Mouse (Mus musculus) gastrocnemius, adult 8-10 months (tissue): ENCODE measurements around the gene Vapa. TPM values are rescaled to one million over a fixed set of nuclear protein-coding genes. Genes with fewer than 3 reads are reported as not detected.
A peak's percentile ranks its signal among the peaks of the same experiment; 100 is the strongest.

Source experiments
- DNase-seq, 2 experiments: peaks; one replicate each; pipeline ENCODE4 v3.0.0; 2022; ENCODE audit warnings: low spot score in 2 of 2
- total RNA-seq, 4 experiments: library from RNA; stranded (reverse); gene quantifications; 2 replicates each; pipeline ENCODE4 v1.2.4; 2022

The Vapa gene
- total RNA-seq, 4 experiments from 2014 or later: 127 to 152 (median 133) TPM

DNA sequence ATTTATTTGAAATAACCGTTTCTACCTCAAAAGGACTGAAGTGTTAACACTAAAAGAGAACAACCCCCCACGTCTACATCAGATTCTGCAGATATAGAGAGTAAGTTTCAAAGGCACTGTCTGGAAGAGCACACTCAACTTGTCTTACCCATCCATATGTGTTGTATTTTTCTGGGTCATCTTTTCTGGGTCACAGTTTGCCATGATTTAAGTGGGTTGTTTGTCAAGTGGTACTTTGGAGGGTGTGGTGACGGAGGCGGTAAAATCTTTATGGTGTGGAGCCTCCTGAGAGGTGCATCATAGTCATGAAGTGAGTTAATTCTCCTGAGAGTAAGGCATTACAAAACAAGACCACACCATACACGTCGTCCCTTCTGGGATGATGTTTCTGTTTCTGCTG lies 12.2 kb upstream of the Vapa start:
- no peak for DNase-seq

- no peak for DNase-seq
Observed at GRCm38 (mm10) chr17:65623130-65623529, 9.8 kb upstream of the Vapa start.

- DNase-seq: no peak
Observed at GRCm38 (mm10) chr17:65618431-65618830, 5.1 kb upstream of the Vapa start.

DNA sequence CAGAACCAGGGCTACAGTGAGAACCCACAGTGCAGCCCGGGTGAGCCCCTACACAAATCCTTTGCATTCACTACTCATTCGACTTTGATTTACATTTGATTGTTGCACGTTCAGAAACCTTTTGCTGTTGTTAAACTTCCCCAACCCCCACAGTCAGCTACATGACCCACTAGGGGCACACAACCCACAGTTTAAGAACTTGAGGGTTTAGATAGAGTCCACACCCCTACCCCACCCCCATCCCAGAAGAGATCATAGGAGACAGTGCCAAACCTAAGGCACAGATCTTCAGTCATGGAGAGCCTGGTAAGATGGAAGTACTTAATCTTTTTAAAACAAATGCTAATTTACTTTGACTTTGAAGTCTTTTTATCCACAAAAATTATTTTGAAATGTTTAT lies 2.3 kb upstream of the Vapa start:
- DNase-seq: no peak

DNA sequence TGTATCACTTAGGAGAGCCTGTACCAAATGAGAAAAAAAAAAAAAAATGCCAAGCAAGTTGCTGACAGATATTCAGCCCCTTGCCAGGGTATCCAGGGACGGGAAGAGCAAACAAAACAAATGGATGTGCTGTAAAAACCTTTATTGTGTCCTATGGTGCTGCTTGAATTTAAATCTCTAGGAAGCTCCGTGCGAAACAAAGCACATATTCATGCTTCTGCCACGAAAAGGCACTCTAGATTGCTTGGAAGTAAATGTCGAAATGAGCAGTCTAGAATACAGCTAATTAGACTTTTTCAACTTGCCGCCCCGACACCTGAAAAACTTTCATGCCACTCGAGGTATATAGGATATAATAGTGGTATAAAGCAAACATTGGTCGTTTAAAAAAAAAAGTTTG lies 1.1 kb upstream of the Vapa start:
- no peak for DNase-seq

- no peak for DNase-seq
Observed at GRCm38 (mm10) chr17:65613142-65613462, 253 bp downstream of the Vapa start.

DNA sequence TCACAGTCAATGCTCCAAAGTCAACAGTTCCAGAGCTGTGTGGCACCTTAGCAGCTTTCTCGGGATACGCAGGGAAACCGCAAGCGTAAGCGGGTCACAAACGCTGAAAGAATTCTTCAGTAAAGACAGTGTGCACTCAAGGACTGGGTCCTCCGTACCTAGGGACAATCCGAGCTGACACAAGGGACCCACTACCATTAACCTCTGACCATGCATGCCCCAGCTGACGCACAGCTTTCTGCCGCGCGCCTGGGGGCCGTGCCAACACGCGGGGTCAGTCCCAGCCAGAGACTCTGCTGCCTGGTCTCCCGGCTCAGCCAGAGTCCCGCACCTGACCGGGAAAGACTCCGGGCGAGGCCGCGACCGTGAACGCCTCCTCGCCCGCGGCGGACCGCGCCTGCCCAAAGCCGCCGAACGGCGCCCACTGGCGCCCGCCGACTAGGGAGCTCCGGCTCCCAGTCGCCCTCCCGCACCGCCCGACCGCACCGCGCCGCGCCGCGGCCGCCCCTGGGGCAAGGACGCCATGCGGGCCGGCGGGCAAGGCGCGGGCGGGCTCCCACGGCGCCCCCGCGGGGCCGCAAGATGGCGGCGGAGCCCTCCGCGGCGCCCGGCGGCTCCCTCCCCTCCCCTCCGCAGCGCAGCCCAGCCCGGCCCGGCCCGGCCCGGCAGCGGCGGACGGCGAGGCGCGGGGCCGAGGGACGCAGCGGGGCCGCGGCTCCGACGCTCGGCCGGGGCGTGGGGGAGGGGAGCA lies 789 bp downstream of the Vapa start:
- DNase-seq: peak; percentile 8 to 39

- DNase-seq: no peak
Observed at GRCm38 (mm10) chr17:65611721-65612120, 1.6 kb downstream of the Vapa start.

GRCm38 (mm10) chr17:65608743-65609142 lies 4.6 kb downstream of the Vapa start:
- DNase-seq: no peak

DNA sequence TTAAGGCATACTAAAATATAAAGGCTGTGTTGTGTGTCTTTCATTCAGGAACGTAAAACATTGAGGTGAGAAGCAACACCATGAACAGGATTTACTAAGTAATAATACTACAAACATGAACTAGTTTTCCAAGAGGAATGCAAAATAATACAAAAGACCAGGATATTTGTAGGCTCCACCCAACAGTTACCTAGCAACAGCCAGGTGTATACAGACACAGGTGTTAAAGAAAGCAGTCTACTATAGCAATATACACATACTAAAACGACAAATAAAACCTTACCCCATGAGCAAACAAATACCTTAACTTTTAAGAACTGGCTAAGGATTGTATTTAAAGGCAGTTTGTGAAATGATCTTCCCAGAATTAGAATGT lies 5.1 kb downstream of the Vapa start:
- DNase-seq: no peak

GRCm38 (mm10) chr17:65607574-65608311 lies 5.6 kb downstream of the Vapa start:
- no peak for DNase-seq

GRCm38 (mm10) chr17:65606014-65606413 lies 7.3 kb downstream of the Vapa start:
- DNase-seq: no peak

- no peak for DNase-seq
Observed at GRCm38 (mm10) chr17:65604892-65605291, 8.5 kb downstream of the Vapa start.

DNA sequence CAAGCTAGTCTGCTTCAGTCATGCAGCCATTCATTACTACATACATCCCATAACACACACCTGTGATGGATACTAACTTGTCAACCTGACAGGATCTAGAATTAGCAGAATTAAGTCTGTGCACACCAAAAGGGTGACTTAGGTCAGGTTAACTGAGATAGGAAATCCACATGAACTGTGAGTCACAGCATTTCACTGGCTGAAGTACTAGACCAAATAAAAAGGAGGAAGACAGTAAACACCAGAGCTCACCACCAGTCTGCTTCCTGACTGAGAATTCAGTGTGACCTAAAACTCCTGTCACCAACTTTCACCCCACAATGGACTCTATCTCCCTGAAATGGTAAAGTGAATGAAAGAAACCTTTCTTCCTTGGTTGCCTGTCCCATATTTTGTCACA lies 9.0 kb downstream of the Vapa start:
- DNase-seq: no peak

DNA sequence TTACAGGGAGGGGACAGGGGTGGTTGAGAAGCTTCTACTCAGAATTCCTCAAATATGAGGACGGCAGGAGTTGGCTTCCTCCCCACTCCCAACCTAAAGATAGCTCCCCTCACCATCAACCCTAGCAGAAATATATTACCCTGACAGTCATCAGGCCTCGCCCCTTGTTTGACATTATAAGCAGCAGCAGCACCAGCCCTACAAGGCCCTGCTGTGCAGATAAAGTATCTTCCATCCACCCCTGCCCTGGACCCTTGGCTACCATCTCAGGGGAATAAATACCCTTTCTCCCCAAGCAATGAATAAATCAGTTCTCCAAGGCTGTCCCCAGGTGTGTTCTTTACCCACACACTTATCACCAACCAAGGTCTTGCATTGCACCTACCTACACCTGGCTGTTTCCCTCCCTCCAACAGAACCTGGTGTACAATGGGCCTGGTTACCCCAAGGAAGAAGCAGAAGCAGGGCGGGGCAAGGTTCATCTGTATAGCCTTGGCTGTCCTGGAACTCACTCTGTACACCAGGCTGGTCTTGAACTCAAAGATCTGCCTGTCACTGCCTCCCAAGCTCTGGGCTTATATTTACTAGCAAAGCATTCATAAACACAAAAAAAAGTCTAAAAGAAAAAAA lies 15.4 kb downstream of the Vapa start:
- no peak for DNase-seq

GRCm38 (mm10) chr17:65594687-65595086 lies 18.7 kb downstream of the Vapa start:
- DNase-seq: no peak

- no peak for DNase-seq
Observed at GRCm38 (mm10) chr17:65586892-65587291, 26.5 kb downstream of the Vapa start.

- no peak for DNase-seq
Observed at GRCm38 (mm10) chr17:65581440-65581839, 31.9 kb downstream of the Vapa start.

- DNase-seq: no peak
Observed at GRCm38 (mm10) chr17:65579766-65580165, 33.6 kb downstream of the Vapa start.

DNA sequence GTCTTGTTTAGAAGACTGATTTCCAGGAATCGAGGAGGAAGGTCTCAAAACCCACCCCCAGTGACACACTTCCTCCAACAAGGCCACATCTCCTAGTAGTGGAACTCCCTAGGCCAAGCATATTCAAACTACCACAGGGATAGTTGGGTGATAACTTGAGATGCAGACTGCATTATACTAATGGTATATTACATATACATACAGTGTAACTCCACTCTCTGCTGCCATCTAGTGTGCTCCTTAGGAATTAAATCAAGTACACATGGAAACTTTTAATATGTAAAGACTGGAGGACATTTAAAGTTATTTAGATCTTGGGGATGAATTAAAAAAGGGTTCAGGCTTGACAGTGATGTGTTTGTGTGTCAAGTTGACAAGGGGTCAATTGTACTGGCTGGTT lies 38.0 kb downstream of the Vapa start:
- no peak for DNase-seq

DNA sequence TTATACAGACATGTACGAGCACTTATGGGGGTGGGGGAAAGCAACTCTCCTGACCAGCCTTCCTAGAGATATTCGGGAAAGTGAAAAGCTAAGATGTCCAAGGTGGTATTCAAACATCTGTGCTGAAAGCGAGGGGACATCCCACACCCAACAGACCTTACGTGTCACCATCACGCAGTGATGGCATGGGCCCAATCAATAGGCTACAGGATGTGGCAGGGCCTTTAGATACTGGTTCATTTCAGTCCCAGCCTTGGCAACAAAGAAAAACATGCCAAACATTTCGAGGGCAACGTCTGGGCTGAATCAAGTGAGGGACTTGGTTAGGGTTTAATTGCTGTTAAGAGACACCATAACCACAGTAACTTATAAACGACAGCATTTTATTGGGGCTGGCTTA lies 38.5 kb downstream of the Vapa start:
- no peak for DNase-seq

DNA sequence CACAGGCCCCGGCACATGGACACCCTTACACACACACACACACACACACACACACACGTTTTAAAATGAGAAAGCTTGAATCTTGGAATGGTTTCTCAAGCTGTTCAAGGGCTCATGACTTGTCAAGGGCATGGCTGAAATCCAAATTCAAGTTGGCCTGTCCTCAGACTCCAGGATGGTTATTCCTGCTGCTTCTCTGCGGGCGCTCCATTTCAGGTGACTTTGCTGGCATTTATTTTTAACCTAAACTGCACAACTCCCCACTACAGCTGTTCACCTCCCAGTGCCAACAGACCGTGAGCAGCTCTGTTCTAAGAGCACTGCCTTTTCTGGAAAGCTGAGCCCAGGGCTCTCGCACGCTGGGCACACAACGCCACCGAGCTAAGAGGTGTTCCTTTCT lies 41.5 kb downstream of the Vapa start:
- peak in 1 of 2 experiments; percentile 15 for DNase-seq

GRCm38 (mm10) chr17:65571466-65571865 lies 41.9 kb downstream of the Vapa start:
- DNase-seq: no peak
